Mouse (Mus musculus) CD8-positive naive resting alpha-beta T cell, adult 2 months (primary cell): ENCODE results near the gene Mef2a.

Source experiments
- DNase-seq, 2 experiments: peaks; one replicate each; pipeline ENCODE4 v3.0.0; 2022; ENCODE audit warnings: low read depth in 2 of 2, low spot score in 2 of 2

Mef2a gene

GRCm38 (mm10) chr7:67211341-67211740 lies 161.3 kb downstream of the Mef2a start:
- no peak for DNase-seq

GRCm38 (mm10) chr7:67210004-67210833 lies 162.4 kb downstream of the Mef2a start:
- DNase-seq, result no peak

DNA sequence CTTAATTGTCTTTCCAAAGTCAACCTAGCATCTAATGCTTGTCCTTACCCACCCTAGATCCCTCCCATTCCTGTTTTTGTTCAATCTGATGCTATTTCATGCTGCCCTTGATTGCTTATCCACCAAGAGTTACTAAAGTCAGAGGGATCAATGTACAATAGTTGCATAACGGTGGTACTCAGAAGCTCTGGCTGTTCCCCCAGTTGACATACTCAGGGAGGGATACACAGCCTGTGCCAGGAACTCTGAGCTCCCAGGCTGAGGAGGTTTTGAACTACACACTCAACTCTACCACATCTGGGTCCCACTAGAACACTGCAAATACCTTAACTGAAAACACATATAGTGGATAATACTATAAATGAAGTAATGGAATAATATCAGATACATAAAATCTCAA lies 164.3 kb downstream of the Mef2a start:
- no peak for DNase-seq

DNA sequence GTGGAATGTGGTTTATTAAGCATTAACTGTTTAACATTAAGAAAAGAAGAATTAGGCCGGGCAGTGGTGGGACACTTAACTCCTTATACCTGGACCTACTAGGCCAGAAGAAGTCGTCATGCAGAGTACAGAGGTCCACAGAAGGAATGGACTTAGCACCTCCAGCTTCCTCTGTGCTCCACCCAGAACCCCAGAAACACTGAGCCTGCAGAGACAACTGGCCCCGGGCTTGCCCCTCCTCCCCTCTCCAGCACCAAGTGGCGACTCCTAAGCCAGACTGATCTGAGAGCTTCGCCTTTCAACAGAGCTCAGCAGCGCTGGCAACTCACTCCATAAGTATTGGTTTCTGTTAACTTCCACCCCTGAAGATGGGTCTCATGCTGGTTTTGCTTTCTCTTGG lies 165.0 kb downstream of the Mef2a start:
- DNase-seq, result no peak

DNA sequence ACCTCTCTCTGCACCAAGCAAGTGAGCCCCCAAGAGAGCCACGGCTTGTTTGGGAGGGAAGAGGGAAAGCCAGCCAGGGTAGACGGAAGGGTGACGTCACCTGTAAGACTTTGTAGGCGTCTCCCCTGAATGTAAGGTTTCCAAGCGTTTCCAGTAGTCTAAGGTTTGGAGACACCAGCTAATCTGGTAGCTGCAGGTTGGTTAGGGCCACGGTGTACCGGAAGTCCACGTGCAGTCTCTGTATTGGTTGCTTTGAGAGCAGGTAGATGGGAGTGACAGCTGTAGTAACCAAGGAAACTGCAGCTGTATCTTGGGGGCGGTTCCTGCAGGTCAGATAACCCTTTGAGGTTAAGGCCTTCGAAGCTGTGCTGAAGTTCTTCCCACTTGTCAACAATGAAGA lies 166.2 kb downstream of the Mef2a start:
- DNase-seq, result no peak

DNA sequence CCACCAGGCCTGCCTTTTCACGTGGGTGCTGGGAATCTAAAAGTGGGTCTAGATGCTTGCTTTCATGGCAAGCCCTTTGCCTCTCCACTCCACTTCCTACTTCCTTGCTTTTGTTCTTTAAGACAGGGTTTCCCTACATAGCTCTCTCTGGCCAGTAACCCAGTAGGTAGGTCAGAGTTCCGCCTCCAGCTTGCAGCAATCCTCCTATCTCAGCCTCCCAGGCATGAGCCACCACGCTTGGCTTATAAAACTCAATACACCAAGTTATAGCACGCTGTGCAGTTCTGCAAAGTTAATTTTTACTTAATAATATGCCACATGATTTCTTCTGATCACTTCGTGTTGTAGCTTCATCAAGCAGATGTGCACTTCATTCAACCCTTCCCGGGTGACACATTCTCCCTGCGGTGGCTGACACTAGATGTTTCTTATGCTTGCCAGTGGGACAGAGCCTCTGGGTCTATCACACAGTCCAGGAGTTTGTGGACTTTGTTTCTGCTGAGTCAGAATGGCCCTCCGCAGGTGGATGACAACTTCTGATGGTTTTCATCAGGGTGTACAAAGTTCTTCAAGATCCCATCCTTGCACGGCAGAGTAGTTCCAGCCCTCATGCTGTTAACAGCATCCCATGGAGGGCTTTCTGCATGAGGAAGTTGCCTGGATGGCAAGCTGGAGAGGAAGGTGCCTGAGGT lies 166.8 kb downstream of the Mef2a start:
- DNase-seq, result no peak

DNA sequence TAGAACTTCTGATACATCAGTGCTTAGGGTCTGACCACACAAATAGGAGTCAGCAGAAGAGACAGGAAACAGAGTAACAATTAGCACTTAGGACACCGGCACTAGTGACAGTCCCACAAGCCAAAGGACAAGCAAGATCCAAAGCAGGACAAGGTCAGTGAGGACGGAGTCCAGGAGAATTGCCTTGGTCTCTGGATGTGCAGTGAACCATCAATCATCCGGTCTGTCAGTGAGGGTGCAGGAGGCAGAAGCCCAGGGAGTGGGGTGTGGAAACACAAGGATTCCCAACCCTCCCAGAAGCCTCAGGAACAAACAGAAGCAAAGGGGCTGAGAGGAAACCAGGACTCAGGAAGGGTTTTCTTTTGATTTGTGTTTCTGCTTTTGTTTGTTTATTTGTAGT lies 169.0 kb downstream of the Mef2a start:
- no peak for DNase-seq

- DNase-seq, result peak; percentile 12 to 39
These were observed 173.2 kb downstream of the Mef2a start for GRCm38 (mm10) chr7:67199412-67199811.

DNA sequence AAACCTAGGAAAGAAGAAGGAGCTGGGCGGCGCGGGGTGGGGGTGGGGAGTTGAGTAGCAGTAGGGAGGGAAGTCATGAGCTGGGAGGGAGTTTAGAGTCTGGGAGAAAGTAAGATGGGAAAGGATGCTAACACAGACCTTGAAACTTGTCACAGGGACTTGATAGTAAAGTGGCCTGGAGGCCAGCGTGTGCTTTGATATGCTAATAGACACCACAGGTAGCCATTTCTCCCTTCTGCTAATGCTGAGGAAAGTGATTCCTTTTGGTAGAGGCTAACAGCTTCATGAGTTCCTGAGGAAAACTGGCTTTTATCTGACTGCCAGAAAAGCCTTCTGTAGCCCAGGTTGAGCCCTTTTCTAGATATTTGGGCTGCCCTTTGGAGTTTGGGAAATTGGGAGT lies 188.9 kb downstream of the Mef2a start:
- DNase-seq, result no peak
